Mouse (Mus musculus) midbrain, embryonic 13.5 days (tissue): ENCODE measurements at regions not wholly inside any gene's neighbourhood (a gene's known extent, or its start where the extent isn't known, plus 50 kb on each side); places are given as distances from the start of the nearest gene placed in this dataset.
A peak's percentile ranks its signal among the peaks of the same experiment; 100 is the strongest.
"Not testable (repeated sequence)": the region's sequence is repeated elsewhere in the genome, so short reads cannot be mapped to it uniquely, and the experiment has no call there.

Experiments used
- ATAC-seq: fragments of 200-750 bp; cut with Nextera tagmentation; 2 replicates; pipeline ENCODE4 v1.8.0; 2017; ENCODE audit warnings: mild to moderate bottlenecking, moderate TSS enrichment, moderate library complexity
- H3K27ac ChIP-seq: fragments of 300-500 bp; sonication (generic); 2 replicates; pipeline ENCODE4 v1.5.1; 2015; ENCODE audit warnings: inconsistent platforms, mild to moderate bottlenecking, moderate library complexity
- H3K27me3 ChIP-seq: fragments of 300-500 bp; sonication (generic); 2 replicates; pipeline ENCODE4 v1.6.1; 2015; ENCODE audit warnings: mild to moderate bottlenecking, inconsistent platforms
- H3K36me3 ChIP-seq: fragments of 300-500 bp; sonication (generic); 2 replicates; pipeline ENCODE4 v1.6.1; 2015; ENCODE audit warnings: mild to moderate bottlenecking, inconsistent platforms
- H3K4me1 ChIP-seq: fragments of 300-500 bp; sonication (generic); replicated peaks from 2 replicates; pipeline ENCODE4 v1.6.1; 2015; ENCODE audit warnings: inconsistent platforms
- H3K4me2 ChIP-seq: fragments of 300-500 bp; sonication (generic); replicated peaks from 2 replicates; pipeline ENCODE4 v1.6.1; 2015; ENCODE audit warnings: moderate library complexity, mild to moderate bottlenecking, inconsistent platforms
- H3K4me3 ChIP-seq: fragments of 300-500 bp; sonication (generic); replicated peaks from 2 replicates; pipeline ENCODE4 v1.5.1; 2015; ENCODE audit warnings: mild to moderate bottlenecking, inconsistent platforms
- H3K9ac ChIP-seq: fragments of 300-500 bp; sonication (generic); replicated peaks from 2 replicates; pipeline ENCODE4 v1.6.1; 2015; ENCODE audit warnings: mild to moderate bottlenecking, inconsistent platforms
- H3K9me3 ChIP-seq: fragments of 300-500 bp; sonication (generic); 2 replicates; pipeline ENCODE4 v1.6.1; 2016; ENCODE audit warnings: mild to moderate bottlenecking, inconsistent platforms
- WGBS: fragments of 180-500 bp; shearing (Covaris S2); methylation state at CpG from one replicate; pipeline ENCODE4 v1.1.7; 2015; 5-methylcytosine and 5-hydroxymethylcytosine counted together

GRCm38 (mm10) chr8:98752367-98752766 is 663.9 kb downstream of the Cdh8 start:
- ATAC-seq: 0 out of 2 replicates have a peak, but pooled peaks have one; percentile 48
- Histone ChIP-seq H3K27ac (no peak overlapping the region), H3K4me2 (peak overlapping the region; percentile 22), H3K9me3 (no peaks in the 10 kb centered on the region), H3K4me1 (peaks cover 8% of the 10 kb centered on the region), H3K9ac (no peak overlapping the region), H3K36me3 (no peaks in the 10 kb centered on the region), H3K4me3 (no peak overlapping the region), H3K27me3 (no peaks in the 10 kb centered on the region)
- 17% methylated on average over 6 of the region's 6 CpGs for whole genome bisulfite sequencing

GRCm38 (mm10) chr8:98707753-98708152 is 708.5 kb downstream of the Cdh8 start:
- Histone ChIP-seq H3K9me3 (no peaks in the 10 kb centered on the region), H3K27me3 (no peaks in the 10 kb centered on the region), H3K27ac (no peak overlapping the region), H3K36me3 (no peaks in the 10 kb centered on the region), H3K9ac (no peak overlapping the region), H3K4me3 (no peak overlapping the region), H3K4me1 (0 out of 2 replicates have a peak, but pooled peaks cover 4% of the 10 kb centered on the region), H3K4me2 (no peak overlapping the region)
- 88% methylated on average over 1 of the region's 1 CpGs for WGBS
- ATAC-seq: no peak

GRCm38 (mm10) chr8:98706122-98706521 is 710.1 kb downstream of the Cdh8 start:
- no peaks in the 10 kb centered on the region for H3K27me3 ChIP-seq
- ATAC-seq: no peak
- H3K27ac ChIP-seq: no peak overlapping the region
- H3K4me1 ChIP-seq: 0 out of 2 replicates have a peak, but pooled peaks cover 4% of the 10 kb centered on the region
- no peaks in the 10 kb centered on the region for H3K36me3 ChIP-seq
- 4% methylated on average over 4 of the region's 4 CpGs for WGBS
- no peaks in the 10 kb centered on the region for H3K9me3 ChIP-seq
- H3K9ac ChIP-seq: no peak overlapping the region
- H3K4me3 ChIP-seq: no peak overlapping the region
- no peak overlapping the region for H3K4me2 ChIP-seq

- Histone ChIP-seq H3K4me2 (no peak overlapping the region), H3K9ac (no peak overlapping the region), H3K4me1 (no peaks in the 10 kb centered on the region), H3K27ac (no peak overlapping the region), H3K4me3 (no peak overlapping the region), H3K27me3 (no peaks in the 10 kb centered on the region), H3K9me3 (no peaks in the 10 kb centered on the region), H3K36me3 (no peaks in the 10 kb centered on the region)
- 94% methylated on average over 9 of the region's 9 CpGs for WGBS
- no peak for ATAC-seq
Observed at GRCm38 (mm10) chr8:98685195-98685594, 731.1 kb downstream of the Cdh8 start.

- Histone ChIP-seq H3K4me2 (no peak overlapping the region), H3K4me3 (no peak overlapping the region), H3K27me3 (no peaks in the 10 kb centered on the region), H3K36me3 (no peaks in the 10 kb centered on the region), H3K9ac (no peak overlapping the region), H3K27ac (no peak overlapping the region), H3K9me3 (no peaks in the 10 kb centered on the region), H3K4me1 (no peaks in the 10 kb centered on the region)
- 92% methylated on average over 6 of the region's 6 CpGs for WGBS
- no peak for ATAC-seq
Observed at GRCm38 (mm10) chr8:98684531-98684930, 731.7 kb downstream of the Cdh8 start.

GRCm38 (mm10) chr8:98680065-98680464 is 736.2 kb downstream of the Cdh8 start:
- H3K27me3 ChIP-seq: no peaks in the 10 kb centered on the region
- H3K9me3 ChIP-seq: no peaks in the 10 kb centered on the region
- 95% methylated on average over 2 of the region's 2 CpGs for WGBS
- H3K4me3 ChIP-seq: no peak overlapping the region
- no peak overlapping the region for H3K4me2 ChIP-seq
- no peak overlapping the region for H3K9ac ChIP-seq
- no peak overlapping the region for H3K27ac ChIP-seq
- ATAC-seq: no peak
- H3K36me3 ChIP-seq: no peaks in the 10 kb centered on the region
- H3K4me1 ChIP-seq: no peaks in the 10 kb centered on the region

GRCm38 (mm10) chr8:98659287-98659686 is 757.0 kb downstream of the Cdh8 start:
- Histone ChIP-seq H3K4me2 (no peak overlapping the region), H3K9ac (no peak overlapping the region), H3K4me1 (no peaks in the 10 kb centered on the region), H3K27ac (no peak overlapping the region), H3K36me3 (no peaks in the 10 kb centered on the region), H3K4me3 (no peak overlapping the region), H3K9me3 (no peaks in the 10 kb centered on the region), H3K27me3 (no peaks in the 10 kb centered on the region)
- ATAC-seq: no peak
- WGBS: 80% methylated on average over 2 of the region's 2 CpGs

GRCm38 (mm10) chr8:98652316-98652715 is 764.0 kb downstream of the Cdh8 start:
- ATAC-seq, H3K9me3 ChIP-seq, H3K36me3 ChIP-seq, H3K4me2 ChIP-seq, H3K9ac ChIP-seq, H3K4me3 ChIP-seq, H3K27me3 ChIP-seq, H3K4me1 ChIP-seq, H3K27ac ChIP-seq: not testable (repeated sequence)
- 91% methylated on average over 4 of the region's 4 CpGs for WGBS

GRCm38 (mm10) chr8:98651010-98651409 is 765.3 kb downstream of the Cdh8 start:
- no peak for ATAC-seq
- Histone ChIP-seq H3K36me3 (no peaks in the 10 kb centered on the region), H3K4me1 (no peaks in the 10 kb centered on the region), H3K4me2 (no peak overlapping the region), H3K9ac (no peak overlapping the region), H3K4me3 (no peak overlapping the region), H3K27me3 (no peaks in the 10 kb centered on the region), H3K27ac (no peak overlapping the region), H3K9me3 (no peaks in the 10 kb centered on the region)
- WGBS: 95% methylated on average over 1 of the region's 1 CpGs

GRCm38 (mm10) chr8:98628151-98628550 is 788.1 kb downstream of the Cdh8 start:
- H3K27me3 ChIP-seq: no peaks in the 10 kb centered on the region
- no peak overlapping the region for H3K27ac ChIP-seq
- no peaks in the 10 kb centered on the region for H3K9me3 ChIP-seq
- no peak overlapping the region for H3K9ac ChIP-seq
- no peak for ATAC-seq
- 73% methylated on average over 5 of the region's 5 CpGs for WGBS
- no peaks in the 10 kb centered on the region for H3K4me1 ChIP-seq
- no peaks in the 10 kb centered on the region for H3K36me3 ChIP-seq
- no peak overlapping the region for H3K4me3 ChIP-seq
- H3K4me2 ChIP-seq: no peak overlapping the region

- Histone ChIP-seq H3K27me3 (no peaks in the 10 kb centered on the region), H3K4me1 (no peaks in the 10 kb centered on the region), H3K9ac (no peak overlapping the region), H3K4me2 (no peak overlapping the region), H3K36me3 (no peaks in the 10 kb centered on the region), H3K9me3 (no peaks in the 10 kb centered on the region), H3K27ac (no peak overlapping the region), H3K4me3 (no peak overlapping the region)
- ATAC-seq: no peak
- 87% methylated on average over 4 of the region's 4 CpGs for WGBS
Observed at GRCm38 (mm10) chr8:98613834-98614428, 802.3 kb downstream of the Cdh8 start.

- Histone ChIP-seq H3K27ac (peak overlapping the region; percentile 60), H3K9ac (no peak overlapping the region), H3K27me3 (no peaks in the 10 kb centered on the region), H3K4me1 (peaks cover 13% of the 10 kb centered on the region), H3K36me3 (no peaks in the 10 kb centered on the region), H3K9me3 (no peaks in the 10 kb centered on the region), H3K4me3 (no peak overlapping the region), H3K4me2 (no peak overlapping the region)
- peak; percentile 97 for ATAC-seq
- WGBS: 13% methylated on average over 6 of the region's 6 CpGs
Observed at GRCm38 (mm10) chr8:98572597-98573514, 843.4 kb downstream of the Cdh8 start.
